Mouse (Mus musculus) hindbrain, embryonic 10.5 days (tissue): ENCODE measurements at regions not wholly inside any gene's neighbourhood (a gene's known extent, or its start where the extent isn't known, plus 50 kb on each side); places are given as distances from the start of the nearest gene placed in this dataset.

Experiments used
- DNase-seq: peaks from one replicate; pipeline ENCODE4 v3.0.0-alpha.2; 2017; ENCODE audit warnings: low spot score
- H3K27ac ChIP-seq: fragments of 300-500 bp; sonication (generic); 2 replicates; pipeline ENCODE4 v1.5.1; 2016; ENCODE audit warnings: mild to moderate bottlenecking, moderate library complexity
- H3K27me3 ChIP-seq: fragments of 300-500 bp; sonication (generic); 2 replicates; pipeline ENCODE4 v1.6.1; 2016; ENCODE audit warnings: mild to moderate bottlenecking; ENCODE audit not compliant: poor library complexity, insufficient read depth, severe bottlenecking
- H3K36me3 ChIP-seq: fragments of 300-500 bp; sonication (generic); 2 replicates; pipeline ENCODE4 v1.6.1; 2016; ENCODE audit warnings: mild to moderate bottlenecking, moderate library complexity
- H3K4me1 ChIP-seq: fragments of 300-500 bp; sonication (generic); replicated peaks from 2 replicates; pipeline ENCODE4 v1.6.1; 2016; ENCODE audit warnings: mild to moderate bottlenecking
- H3K4me3 ChIP-seq: fragments of 300-500 bp; sonication (generic); 2 replicates; pipeline ENCODE4 v1.5.1; 2016; ENCODE audit warnings: mild to moderate bottlenecking, moderate library complexity
- H3K9me3 ChIP-seq: fragments of 300-500 bp; sonication (generic); 2 replicates; pipeline ENCODE4 v1.6.1; 2016; ENCODE audit warnings: mild to moderate bottlenecking, moderate library complexity
- WGBS: fragments of 180-500 bp; shearing (Covaris S2); methylation state at CpG from one replicate; pipeline ENCODE4 v1.1.7; 2016; 5-methylcytosine and 5-hydroxymethylcytosine counted together

DNA sequence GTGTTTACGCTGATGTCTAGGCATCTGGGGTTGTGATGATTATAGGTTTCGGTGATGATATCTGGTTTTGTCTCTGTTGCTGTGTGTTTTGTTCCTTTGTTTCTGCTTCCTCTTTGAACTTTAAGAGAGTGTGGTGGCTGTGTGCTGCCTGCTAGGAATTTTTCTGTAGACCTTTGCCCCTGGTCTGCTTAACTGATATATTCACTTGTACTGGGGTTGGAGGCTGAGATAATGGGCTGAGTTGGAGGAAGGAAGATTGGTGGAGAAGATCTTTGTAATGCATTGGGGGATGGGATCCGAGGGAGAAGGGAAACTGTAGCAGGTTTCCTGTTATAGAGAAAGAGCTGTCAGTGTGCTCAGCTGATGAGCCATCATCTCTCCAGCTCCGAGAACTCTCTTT is 55.8 kb downstream of the Mid1ip1 start:
- no peaks in the 10 kb centered on the region for H3K9me3 ChIP-seq
- no peak overlapping the region for H3K4me3 ChIP-seq
- H3K4me1 ChIP-seq = no peaks in the 10 kb centered on the region
- 56% methylated on average over 4 of the region's 4 CpGs for WGBS
- H3K36me3 ChIP-seq = no peaks in the 10 kb centered on the region
- no peak overlapping the region for H3K27ac ChIP-seq
- H3K27me3 ChIP-seq = no peaks in the 10 kb centered on the region
- no peak for DNase-seq

GRCm38 (mm10) chrX:10775714-10776515 is 61.1 kb downstream of the Mid1ip1 start:
- Histone ChIP-seq H3K4me3 (no peak overlapping the region), H3K4me1 (no peaks in the 10 kb centered on the region), H3K36me3 (no peaks in the 10 kb centered on the region), H3K27ac (no peak overlapping the region), H3K27me3 (no peaks in the 10 kb centered on the region), H3K9me3 (no peaks in the 10 kb centered on the region)
- 46% methylated on average over 8 of the region's 8 CpGs for WGBS
- no peak for DNase-seq

DNA sequence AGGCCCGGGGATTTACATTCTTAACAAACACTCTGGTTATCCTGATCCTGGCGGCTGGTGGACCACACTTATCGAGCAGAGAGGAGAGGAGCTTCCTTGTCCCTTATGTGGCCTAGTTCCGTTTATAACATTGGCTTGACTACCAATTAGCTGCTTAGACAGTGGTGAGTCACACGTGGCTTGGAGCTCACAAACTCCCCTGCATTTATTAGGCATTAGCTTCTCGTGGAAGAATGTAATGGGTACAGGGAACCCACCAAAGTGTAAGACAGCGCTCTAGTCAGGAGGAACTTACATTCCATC is 61.7 kb downstream of the Mid1ip1 start:
- Histone ChIP-seq H3K4me3 (no peak overlapping the region), H3K4me1 (no peaks in the 10 kb centered on the region), H3K27ac (no peak overlapping the region), H3K9me3 (no peaks in the 10 kb centered on the region), H3K27me3 (no peaks in the 10 kb centered on the region), H3K36me3 (no peaks in the 10 kb centered on the region)
- 48% methylated on average over 7 of the region's 7 CpGs for WGBS
- DNase-seq = no peak

GRCm38 (mm10) chrX:10778014-10778413 is 63.2 kb downstream of the Mid1ip1 start:
- 93% methylated on average over 2 of the region's 2 CpGs for WGBS
- no peaks in the 10 kb centered on the region for H3K36me3 ChIP-seq
- H3K27me3 ChIP-seq = no peaks in the 10 kb centered on the region
- H3K4me1 ChIP-seq = no peaks in the 10 kb centered on the region
- no peak for DNase-seq
- H3K4me3 ChIP-seq = no peak overlapping the region
- H3K9me3 ChIP-seq = no peaks in the 10 kb centered on the region
- no peak overlapping the region for H3K27ac ChIP-seq

DNA sequence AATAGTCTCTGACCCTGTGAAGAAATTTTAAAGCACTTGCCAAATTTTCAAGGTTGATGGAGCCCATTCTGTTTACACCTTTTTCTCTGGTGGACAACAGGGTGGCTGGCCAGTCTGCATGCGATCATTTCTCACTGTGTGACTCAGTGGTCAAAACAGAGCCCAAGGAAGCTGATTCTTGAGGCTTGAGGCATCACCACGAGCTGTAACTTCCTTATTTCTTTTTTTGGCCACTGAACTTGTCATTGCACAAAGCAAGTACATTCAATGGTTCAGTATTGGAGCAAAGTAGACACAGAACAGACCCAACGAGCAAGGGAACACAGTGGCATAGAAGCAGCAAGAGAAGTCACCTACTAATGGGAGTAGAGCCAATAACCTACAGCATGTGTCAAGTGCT is 71.5 kb downstream of the Mid1ip1 start:
- Histone ChIP-seq H3K27ac (no peak overlapping the region), H3K4me1 (no peaks in the 10 kb centered on the region), H3K4me3 (no peak overlapping the region), H3K9me3 (no peaks in the 10 kb centered on the region), H3K36me3 (no peaks in the 10 kb centered on the region), H3K27me3 (no peaks in the 10 kb centered on the region)
- 85% methylated on average over 3 of the region's 3 CpGs for WGBS
- DNase-seq = no peak

- WGBS = 86% methylated on average over 2 of the region's 2 CpGs
- Histone ChIP-seq H3K4me3 (no peak overlapping the region), H3K27ac (no peak overlapping the region), H3K27me3 (no peaks in the 10 kb centered on the region), H3K36me3 (no peaks in the 10 kb centered on the region), H3K4me1 (no peaks in the 10 kb centered on the region), H3K9me3 (no peaks in the 10 kb centered on the region)
- no peak for DNase-seq
These were observed 72.2 kb downstream of the Mid1ip1 start for GRCm38 (mm10) chrX:10787057-10787456.

GRCm38 (mm10) chrX:10820313-10820920 is 105.6 kb downstream of the Mid1ip1 start:
- Histone ChIP-seq H3K36me3 (no peaks in the 10 kb centered on the region), H3K27ac (no peak overlapping the region), H3K4me1 (no peaks in the 10 kb centered on the region), H3K4me3 (no peak overlapping the region), H3K9me3 (no peaks in the 10 kb centered on the region), H3K27me3 (no peaks in the 10 kb centered on the region)
- WGBS = 77% methylated on average over 7 of the region's 7 CpGs
- DNase-seq = no peak

DNA sequence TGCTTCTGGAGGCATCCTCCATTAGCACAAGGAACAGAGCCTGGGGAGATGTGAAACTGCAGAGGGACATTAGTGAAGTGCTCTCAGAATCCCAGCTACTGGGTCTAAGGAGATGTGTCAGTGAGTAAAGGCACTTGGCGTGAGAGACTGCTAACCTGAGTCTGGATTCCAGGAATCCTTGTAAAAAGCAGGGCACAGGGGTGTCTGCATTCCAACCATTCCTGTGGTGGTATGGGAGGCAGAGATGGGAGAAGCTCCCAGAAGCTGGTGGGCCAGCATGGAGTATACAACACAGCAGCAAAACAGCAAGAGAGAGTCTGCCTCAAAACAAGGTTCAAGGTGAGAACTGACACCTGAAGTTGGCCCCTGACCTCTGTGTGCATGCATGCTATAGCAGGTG is 118.9 kb downstream of the Mid1ip1 start:
- WGBS = 61% methylated on average over 1 of the region's 1 CpGs
- Histone ChIP-seq H3K4me1 (no peaks in the 10 kb centered on the region), H3K27me3 (peaks cover 10% of the 10 kb centered on the region), H3K36me3 (no peaks in the 10 kb centered on the region), H3K4me3 (no peak overlapping the region), H3K9me3 (no peaks in the 10 kb centered on the region), H3K27ac (no peak overlapping the region)
- DNase-seq = no peak

GRCm38 (mm10) chrX:10857089-10857488 is 142.3 kb downstream of the Mid1ip1 start:
- no peak for DNase-seq
- no peak overlapping the region for H3K27ac ChIP-seq
- no peaks in the 10 kb centered on the region for H3K36me3 ChIP-seq
- H3K4me3 ChIP-seq = no peak overlapping the region
- H3K4me1 ChIP-seq = no peaks in the 10 kb centered on the region
- H3K9me3 ChIP-seq = no peaks in the 10 kb centered on the region
- H3K27me3 ChIP-seq = no peaks in the 10 kb centered on the region
- 73% methylated on average over 6 of the region's 6 CpGs for WGBS

GRCm38 (mm10) chrX:10857668-10858067 is 142.9 kb downstream of the Mid1ip1 start:
- no peaks in the 10 kb centered on the region for H3K27me3 ChIP-seq
- H3K4me1 ChIP-seq = no peaks in the 10 kb centered on the region
- no peak for DNase-seq
- H3K36me3 ChIP-seq = no peaks in the 10 kb centered on the region
- no peak overlapping the region for H3K4me3 ChIP-seq
- WGBS = 61% methylated on average over 3 of the region's 3 CpGs
- H3K9me3 ChIP-seq = no peaks in the 10 kb centered on the region
- no peak overlapping the region for H3K27ac ChIP-seq

GRCm38 (mm10) chrX:10871613-10872012 is 156.8 kb downstream of the Mid1ip1 start:
- 0 out of 2 replicates have a peak, but pooled peaks cover 1% of the 10 kb centered on the region for H3K27me3 ChIP-seq
- no peaks in the 10 kb centered on the region for H3K4me1 ChIP-seq
- no peaks in the 10 kb centered on the region for H3K36me3 ChIP-seq
- no peak for DNase-seq
- no peak overlapping the region for H3K4me3 ChIP-seq
- no peak overlapping the region for H3K27ac ChIP-seq
- no peaks in the 10 kb centered on the region for H3K9me3 ChIP-seq
- WGBS = 91% methylated on average over 4 of the region's 4 CpGs

DNA sequence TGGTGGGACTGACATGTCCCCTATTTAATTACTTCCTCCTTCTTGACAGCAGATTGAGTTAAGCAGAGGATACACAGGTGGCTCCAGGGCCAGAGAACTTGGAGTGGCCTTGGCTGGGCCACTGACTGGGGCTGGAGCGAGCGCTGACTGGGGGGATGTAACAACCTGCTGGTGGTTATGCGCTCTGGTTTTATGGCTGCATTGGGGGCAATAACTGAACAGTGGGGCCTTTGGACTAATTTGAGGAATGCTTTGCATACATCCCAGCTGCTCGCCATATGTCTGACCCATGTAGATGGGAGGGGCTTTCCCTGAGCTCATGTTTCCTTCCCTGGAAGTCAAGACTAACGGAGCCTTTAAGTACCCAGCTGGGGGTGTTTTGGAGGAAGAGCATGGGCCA is 163.0 kb downstream of the Mid1ip1 start:
- Histone ChIP-seq H3K4me3 (no peak overlapping the region), H3K36me3 (no peaks in the 10 kb centered on the region), H3K27me3 (peaks cover 9% of the 10 kb centered on the region; the same call in 1 of the 2 replicates), H3K4me1 (0 out of 2 replicates have a peak, but pooled peaks cover 3% of the 10 kb centered on the region), H3K9me3 (no peaks in the 10 kb centered on the region), H3K27ac (no peak overlapping the region)
- WGBS = 74% methylated on average over 5 of the region's 5 CpGs
- DNase-seq = peak; percentile 25

GRCm38 (mm10) chrX:10878922-10879321 is 164.1 kb downstream of the Mid1ip1 start:
- H3K4me3 ChIP-seq = no peak overlapping the region
- no peak for DNase-seq
- H3K27ac ChIP-seq = no peak overlapping the region
- 88% methylated on average over 5 of the region's 5 CpGs for WGBS
- H3K4me1 ChIP-seq = 0 out of 2 replicates have a peak, but pooled peaks cover 5% of the 10 kb centered on the region
- H3K27me3 ChIP-seq = peaks cover 9% of the 10 kb centered on the region; the same call in 1 of the 2 replicates
- H3K36me3 ChIP-seq = no peaks in the 10 kb centered on the region
- no peaks in the 10 kb centered on the region for H3K9me3 ChIP-seq
